In genomic region chr6:98113708-98114107, GRCm38 (mm10) we compare ENCODE assay signal across 8 mouse cellular contexts.
A peak's percentile ranks its signal among the peaks of the same experiment; 100 is the strongest.
DNase-seq lines count a peak whose midpoint lies in the region; ATAC-seq lines count a peak whose summit lies in the region.

No protein-coding gene starts in this region.

- H3K9me3 ChIP-seq in hindbrain, embryonic 10.5 days: no peaks in the 10 kb centered on the region
- no peaks in the 10 kb centered on the region for H3K9me3 ChIP-seq in hindbrain, embryonic 13.5 days
- H3K9me3 ChIP-seq in heart, embryonic 16.5 days (replicated peaks; ENCODE audit: control insufficient read depth, low read length): no peaks in the 10 kb centered on the region
- H3K9me3 ChIP-seq in limb, embryonic 13.5 days: no peaks in the 10 kb centered on the region
- H3K9me3 ChIP-seq in neural tube, embryonic 12.5 days: no peaks in the 10 kb centered on the region

- peak overlapping the region; percentile 30 for H3K4me3 ChIP-seq in hindbrain, embryonic 10.5 days
- H3K4me3 ChIP-seq in hindbrain, embryonic 13.5 days: no peak overlapping the region
- H3K4me3 ChIP-seq in heart, embryonic 16.5 days (ENCODE audit: low read length): no peak overlapping the region
- H3K4me3 ChIP-seq in limb, embryonic 13.5 days: no peak overlapping the region
- H3K4me3 ChIP-seq in neural tube, embryonic 12.5 days: no peak overlapping the region

- peak overlapping the region; percentile 85 for H3K27ac ChIP-seq in hindbrain, embryonic 10.5 days
- no peak overlapping the region for H3K27ac ChIP-seq in hindbrain, embryonic 13.5 days
- no peak overlapping the region for H3K27ac ChIP-seq in heart, embryonic 16.5 days (ENCODE audit: low read length)
- no peak overlapping the region; the same call in 1 of the 2 replicates for H3K27ac ChIP-seq in limb, embryonic 13.5 days
- H3K27ac ChIP-seq in neural tube, embryonic 12.5 days: no peak overlapping the region

- H3K9ac ChIP-seq in hindbrain, embryonic 13.5 days: no peak overlapping the region
- no peak overlapping the region for H3K9ac ChIP-seq in heart, embryonic 16.5 days (ENCODE audit: low read length)
- H3K9ac ChIP-seq in limb, embryonic 13.5 days: no peak overlapping the region
- H3K9ac ChIP-seq in neural tube, embryonic 12.5 days: no peak overlapping the region

- no peaks in the 10 kb centered on the region for H3K27me3 ChIP-seq in hindbrain, embryonic 10.5 days (ENCODE audit: insufficient read depth, poor library complexity, severe bottlenecking)
- H3K27me3 ChIP-seq in hindbrain, embryonic 13.5 days: no peaks in the 10 kb centered on the region
- no peaks in the 10 kb centered on the region for H3K27me3 ChIP-seq in heart, embryonic 16.5 days (ENCODE audit: control insufficient read depth, insufficient read depth, low read length)
- no peaks in the 10 kb centered on the region for H3K27me3 ChIP-seq in limb, embryonic 13.5 days
- no peaks in the 10 kb centered on the region for H3K27me3 ChIP-seq in neural tube, embryonic 12.5 days (replicated peaks)

- H3K4me2 ChIP-seq in hindbrain, embryonic 13.5 days: no peak overlapping the region
- peak overlapping the region; percentile 50 for H3K4me2 ChIP-seq in heart, embryonic 16.5 days (ENCODE audit: low read depth, low read length)
- peak overlapping the region; percentile 40 for H3K4me2 ChIP-seq in limb, embryonic 13.5 days (replicated peaks)
- H3K4me2 ChIP-seq in neural tube, embryonic 12.5 days (replicated peaks): peak overlapping the region; percentile 37; the same call in 1 of the 2 replicates

- ATAC-seq in hindbrain, embryonic 13.5 days (ENCODE audit: low FRiP score): no peak
- ATAC-seq in heart, embryonic 16.5 days (replicated peaks; ENCODE audit: extremely low read depth, insufficient read depth, low FRiP score): no peak; the same call in 1 of the 2 replicates
- no peak for ATAC-seq in limb, embryonic 13.5 days (ENCODE audit: low FRiP score, low read depth)
- ATAC-seq in neural tube, embryonic 12.5 days (ENCODE audit: low FRiP score, low read depth): peak; percentile 61

- DNase-seq in hindbrain, embryonic 10.5 days (ENCODE audit: low spot score): peak; percentile 66
- DNase-seq in cerebellum, postnatal 10 days: no peak
- no peak for DNase-seq in layer of hippocampus, postnatal 25 days (ENCODE audit: extremely low spot score in 1 of 2, low spot score in 1 of 2)
- DNase-seq in layer of hippocampus, adult 9-10 months (ENCODE audit: low spot score): no peak

- WGBS in hindbrain, embryonic 10.5 days: 4% methylated on average over 7 of the region's 7 CpGs
- WGBS in hindbrain, embryonic 13.5 days: 8% methylated on average over 7 of the region's 7 CpGs
- 22% methylated on average over 7 of the region's 7 CpGs for WGBS in heart, embryonic 16.5 days
- 34% methylated on average over 7 of the region's 7 CpGs for WGBS in limb, embryonic 13.5 days
- WGBS in neural tube, embryonic 12.5 days: 14% methylated on average over 7 of the region's 7 CpGs

- H3K4me1 ChIP-seq in hindbrain, embryonic 10.5 days (replicated peaks): peaks cover 43% of the 10 kb centered on the region
- H3K4me1 ChIP-seq in hindbrain, embryonic 13.5 days (replicated peaks): peaks cover 33% of the 10 kb centered on the region
- H3K4me1 ChIP-seq in heart, embryonic 16.5 days (ENCODE audit: control insufficient read depth, insufficient read depth, low read length): peaks cover 8% of the 10 kb centered on the region
- H3K4me1 ChIP-seq in limb, embryonic 13.5 days: peaks cover 40% of the 10 kb centered on the region
- H3K4me1 ChIP-seq in neural tube, embryonic 12.5 days: peaks cover 20% of the 10 kb centered on the region

- H3K36me3 ChIP-seq in hindbrain, embryonic 10.5 days: no peaks in the 10 kb centered on the region
- no peaks in the 10 kb centered on the region for H3K36me3 ChIP-seq in hindbrain, embryonic 13.5 days
- H3K36me3 ChIP-seq in heart, embryonic 16.5 days (ENCODE audit: control insufficient read depth, insufficient read depth): no peaks in the 10 kb centered on the region
- H3K36me3 ChIP-seq in limb, embryonic 13.5 days: no peaks in the 10 kb centered on the region
- no peaks in the 10 kb centered on the region for H3K36me3 ChIP-seq in neural tube, embryonic 12.5 days
